Mouse (Mus musculus) kidney, adult 8-10 months (tissue): ENCODE results near the gene Pex7.
A peak's percentile ranks its signal among the peaks of the same experiment; 100 is the strongest.
"Not testable (repeated sequence)": the region's sequence is repeated elsewhere in the genome, so short reads cannot be mapped to it uniquely, and the experiment has no call there.

Experiments used
- DNase-seq, 2 experiments: peaks; one replicate each; pipeline ENCODE4 v3.0.0; 2022

Pex7 gene

GRCm38 (mm10) chr10:19933511-19934383 lies 26.3 kb upstream of the Pex7 start:
- DNase-seq = peak; percentile 88 to 89

- no peak for DNase-seq
Measured at GRCm38 (mm10) chr10:19932986-19933385, 25.5 kb upstream of the Pex7 start.

- no peak for DNase-seq
Measured at GRCm38 (mm10) chr10:19928205-19928604, 20.7 kb upstream of the Pex7 start.

GRCm38 (mm10) chr10:19926391-19926897 lies 19.0 kb upstream of the Pex7 start:
- not testable (repeated sequence) for DNase-seq

GRCm38 (mm10) chr10:19924256-19924655 lies 16.8 kb upstream of the Pex7 start:
- DNase-seq = peak in 1 of 2 experiments; percentile 30

- no peak for DNase-seq
Measured at GRCm38 (mm10) chr10:19922410-19922809, 14.9 kb upstream of the Pex7 start.

GRCm38 (mm10) chr10:19915301-19915700 lies 7.8 kb upstream of the Pex7 start:
- peak; percentile 79 to 86 for DNase-seq

GRCm38 (mm10) chr10:19913806-19914205 lies 6.3 kb upstream of the Pex7 start:
- DNase-seq = no peak

GRCm38 (mm10) chr10:19911583-19911982 lies 4.1 kb upstream of the Pex7 start:
- no peak for DNase-seq

GRCm38 (mm10) chr10:19910516-19910915 lies 3.0 kb upstream of the Pex7 start:
- no peak for DNase-seq

GRCm38 (mm10) chr10:19908076-19908475 lies 587 bp upstream of the Pex7 start:
- peak in 1 of 2 experiments; percentile 64 for DNase-seq

GRCm38 (mm10) chr10:19904077-19904820 lies 3.2 kb downstream of the Pex7 start:
- DNase-seq = no peak

- DNase-seq = no peak
Measured at GRCm38 (mm10) chr10:19901992-19902391, 5.5 kb downstream of the Pex7 start.

GRCm38 (mm10) chr10:19900191-19900590 lies 7.3 kb downstream of the Pex7 start:
- DNase-seq = no peak

- peak in 1 of 2 experiments; percentile 19 for DNase-seq
Measured at GRCm38 (mm10) chr10:19893976-19894375, 13.5 kb downstream of the Pex7 start.

GRCm38 (mm10) chr10:19893146-19893545 lies 14.3 kb downstream of the Pex7 start:
- DNase-seq = peak in 1 of 2 experiments; percentile 23

- no peak for DNase-seq
Measured at GRCm38 (mm10) chr10:19891686-19892085, 15.8 kb downstream of the Pex7 start.

- DNase-seq = no peak
Measured at GRCm38 (mm10) chr10:19889908-19890307, 17.6 kb downstream of the Pex7 start.

GRCm38 (mm10) chr10:19886249-19886648 lies 21.2 kb downstream of the Pex7 start:
- no peak for DNase-seq

- no peak for DNase-seq
Measured at GRCm38 (mm10) chr10:19884409-19884808, 23.1 kb downstream of the Pex7 start.

- DNase-seq = no peak
Measured at GRCm38 (mm10) chr10:19880437-19880836, 27.1 kb downstream of the Pex7 start.

- DNase-seq = no peak
Measured at GRCm38 (mm10) chr10:19879161-19879560, 28.3 kb downstream of the Pex7 start.

- no peak for DNase-seq
Measured at GRCm38 (mm10) chr10:19877679-19878078, 29.8 kb downstream of the Pex7 start.

- DNase-seq = no peak
Measured at GRCm38 (mm10) chr10:19877257-19877656, 30.2 kb downstream of the Pex7 start.
